Mouse (Mus musculus) kidney, postnatal 4 days (tissue): ENCODE measurements around the gene Rabgap1l.

Source experiments
- DNase-seq, 2 experiments: peaks; one replicate each; pipeline ENCODE4 v3.0.0; 2021; ENCODE audit warnings: mixed read lengths in 2 of 2

The Rabgap1l gene

GRCm38 (mm10) chr1:160787164-160787563 lies 5.8 kb downstream of the Rabgap1l start:
- no peak for DNase-seq

- no peak for DNase-seq
Observed at GRCm38 (mm10) chr1:160786571-160786970, 6.4 kb downstream of the Rabgap1l start.

GRCm38 (mm10) chr1:160785681-160786225 lies 7.3 kb downstream of the Rabgap1l start:
- no peak for DNase-seq

GRCm38 (mm10) chr1:160784122-160784521 lies 8.9 kb downstream of the Rabgap1l start:
- peak; percentile 23 to 49 for DNase-seq

- no peak for DNase-seq
Observed at GRCm38 (mm10) chr1:160774166-160774565, 18.8 kb downstream of the Rabgap1l start.

GRCm38 (mm10) chr1:160765565-160765964 lies 27.4 kb downstream of the Rabgap1l start:
- no peak for DNase-seq

- DNase-seq = peak; percentile 80 to 81
Observed at GRCm38 (mm10) chr1:160758243-160758642, 34.8 kb downstream of the Rabgap1l start.

GRCm38 (mm10) chr1:160755359-160755758 lies 37.7 kb downstream of the Rabgap1l start:
- no peak for DNase-seq

- no peak for DNase-seq
Observed at GRCm38 (mm10) chr1:160750629-160751028, 42.4 kb downstream of the Rabgap1l start.

GRCm38 (mm10) chr1:160746786-160747185 lies 46.2 kb downstream of the Rabgap1l start:
- DNase-seq = peak; percentile 18 to 40

GRCm38 (mm10) chr1:160745238-160745930 lies 47.6 kb downstream of the Rabgap1l start:
- no peak for DNase-seq

GRCm38 (mm10) chr1:160744009-160744408 lies 49.0 kb downstream of the Rabgap1l start:
- no peak for DNase-seq

- DNase-seq = peak; percentile 37 to 58
Observed at GRCm38 (mm10) chr1:160743229-160743628, 49.8 kb downstream of the Rabgap1l start.

GRCm38 (mm10) chr1:160740650-160741049 lies 52.4 kb downstream of the Rabgap1l start:
- DNase-seq = no peak

- DNase-seq = no peak
Observed at GRCm38 (mm10) chr1:160734743-160735142, 58.3 kb downstream of the Rabgap1l start.

- DNase-seq = no peak
Observed at GRCm38 (mm10) chr1:160729944-160730343, 63.1 kb downstream of the Rabgap1l start.

- no peak for DNase-seq
Observed at GRCm38 (mm10) chr1:160717742-160718141, 75.3 kb downstream of the Rabgap1l start.

- peak in 1 of 2 experiments; percentile 6 for DNase-seq
Observed at GRCm38 (mm10) chr1:160714685-160715084, 78.3 kb downstream of the Rabgap1l start.

- no peak for DNase-seq
Observed at GRCm38 (mm10) chr1:160713887-160714286, 79.1 kb downstream of the Rabgap1l start.

GRCm38 (mm10) chr1:160713383-160713782 lies 79.6 kb downstream of the Rabgap1l start:
- DNase-seq = no peak

GRCm38 (mm10) chr1:160710539-160710938 lies 82.5 kb downstream of the Rabgap1l start:
- no peak for DNase-seq

- DNase-seq = no peak
Observed at GRCm38 (mm10) chr1:160704596-160704995, 88.4 kb downstream of the Rabgap1l start.

- DNase-seq = no peak
Observed at GRCm38 (mm10) chr1:160703813-160704212, 89.2 kb downstream of the Rabgap1l start.

GRCm38 (mm10) chr1:160693094-160693447 lies 99.9 kb downstream of the Rabgap1l start:
- DNase-seq = peak; percentile 91 to 95
